22 mouse cellular contexts compared by ENCODE assay signal in the genomic region with DNA sequence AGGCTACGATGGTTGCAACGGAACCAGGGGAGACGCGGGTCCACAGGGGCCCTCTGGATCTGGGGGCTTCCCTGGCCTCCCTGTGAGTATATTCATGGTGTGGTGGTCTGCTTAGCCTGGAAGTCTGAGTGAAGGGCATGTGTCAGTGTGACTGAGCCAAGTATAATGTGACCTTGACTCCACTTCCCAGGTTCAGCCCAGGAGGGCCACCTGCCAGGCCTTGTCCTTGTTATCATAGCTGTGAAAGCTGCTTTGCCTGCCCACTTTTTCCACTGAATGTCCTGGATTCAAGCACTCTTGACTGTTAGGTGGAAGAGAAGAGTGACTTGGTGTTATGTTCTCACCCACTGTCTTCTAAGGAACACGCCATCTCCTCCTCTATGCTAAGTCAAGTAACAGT.
A peak's percentile ranks its signal among the peaks of the same experiment; 100 is the strongest.
DNase-seq lines count a peak whose midpoint lies in the region; ATAC-seq and TF ChIP-seq lines count a peak whose summit lies in the region.
"Had no signal": no experiment of that assay in that cellular context is flagged by ENCODE, and none has a peak within 500 bp of the region (broad histone marks: within the 10 kb centered on the region; RNA-seq: fewer than 3 reads in every experiment).

No protein-coding gene starts in this region.

- ATAC-seq in heart, embryonic 11.5 days (replicated peaks; ENCODE audit: insufficient number of reproducible peaks, low FRiP score, low TSS enrichment), result no peak
- no peak for ATAC-seq in kidney, embryonic 16.5 days (ENCODE audit: low FRiP score, low TSS enrichment)
- no peak for ATAC-seq in lung, postnatal 0 days
- ATAC-seq in stomach, postnatal 0 days (ENCODE audit: low FRiP score, low TSS enrichment), result no peak
- ATAC-seq: activated CD4-positive, CD25-positive, alpha-beta regulatory T cell, adult 4 months; forebrain, embryonic 16.5 days; hindbrain, embryonic 16.5 days; liver, postnatal 0 days had no signal

- no peak for TF ChIP-seq CTCF in lung, postnatal 0 days (IDR thresholded peaks at IDR 0.05)
- no peak for TF ChIP-seq CTCF in lung, adult 2 months (IDR thresholded peaks at IDR 0.05; ENCODE audit: insufficient read depth, low read length)
- TF ChIP-seq CTCF in stomach, postnatal 0 days (IDR thresholded peaks at IDR 0.05; ENCODE audit: low read depth), result no peak

- TF ChIP-seq POLR2A in lung, adult 2 months (IDR thresholded peaks at IDR 0.05; ENCODE audit: borderline replicate concordance, extremely low read depth, low read depth, low read length), result no peak

- H3K4me1 ChIP-seq in heart, embryonic 11.5 days (ENCODE audit: control insufficient read depth, insufficient read depth, low read length), result peaks cover 21% of the 10 kb centered on the region
- peaks cover 37% of the 10 kb centered on the region for H3K4me1 ChIP-seq in kidney, embryonic 16.5 days (ENCODE audit: insufficient read depth, low read length)
- H3K4me1 ChIP-seq in lung, postnatal 0 days (ENCODE audit: insufficient read depth, low read depth, low read length), result peaks cover 9% of the 10 kb centered on the region; the same call in 1 of the 2 replicates
- peaks cover 17% of the 10 kb centered on the region for H3K4me1 ChIP-seq in lung, adult 2 months (ENCODE audit: control insufficient read depth, insufficient read depth, low read length)
- H3K4me1 ChIP-seq in stomach, postnatal 0 days (replicated peaks; ENCODE audit: control insufficient read depth, insufficient read depth), result no peaks in the 10 kb centered on the region; the same call in 1 of the 2 replicates

- no peak overlapping the region for H3K9ac ChIP-seq in heart, embryonic 11.5 days (ENCODE audit: low read depth, low read length)
- H3K9ac ChIP-seq in kidney, embryonic 16.5 days (replicated peaks; ENCODE audit: low read length), result no peak overlapping the region
- no peak overlapping the region for H3K9ac ChIP-seq in lung, postnatal 0 days (replicated peaks; ENCODE audit: low read depth)
- H3K9ac ChIP-seq in stomach, postnatal 0 days (ENCODE audit: low read length), result no peak overlapping the region
- H3K9ac ChIP-seq: embryonic facial prominence, embryonic 13.5 days; liver, postnatal 0 days had no signal

- peak; percentile 93 for DNase-seq in heart, adult 11 months
- no peak for DNase-seq in kidney, adult 8-10 months
- no peak for DNase-seq in lung, postnatal 0 days (ENCODE audit: low spot score)
- no peak for DNase-seq in lung, adult 2 months
- no peak for DNase-seq in stomach, postnatal 0 days (ENCODE audit: low spot score)
- no peak for DNase-seq in liver
- DNase-seq: adrenal gland, postnatal 14 days; cerebellum, adult 11 months; cerebellum, postnatal 10 days; gastrocnemius, postnatal 25 days; liver, postnatal 0 days; midbrain, embryonic 14.5 days; thymus, adult 18-20 months had no signal

- peaks cover 6% of the 10 kb centered on the region for H3K36me3 ChIP-seq in heart, embryonic 11.5 days (ENCODE audit: control insufficient read depth, insufficient read depth, low read length)
- peaks cover 34% of the 10 kb centered on the region for H3K36me3 ChIP-seq in kidney, embryonic 16.5 days (ENCODE audit: insufficient read depth, low read length)
- H3K36me3 ChIP-seq in lung, postnatal 0 days (ENCODE audit: insufficient read depth, low read length), result peaks cover 34% of the 10 kb centered on the region
- peaks cover 4% of the 10 kb centered on the region; the same call in 1 of the 2 replicates for H3K36me3 ChIP-seq in stomach, postnatal 0 days (ENCODE audit: control insufficient read depth, insufficient read depth, low read length)
- H3K36me3 ChIP-seq: G1E had no signal

- 88% methylated on average over 5 of the region's 5 CpGs for WGBS in heart, embryonic 11.5 days (ENCODE audit: insufficient replicate concordance)
- 90% methylated on average over 5 of the region's 5 CpGs for WGBS in kidney, embryonic 16.5 days
- WGBS in lung, postnatal 0 days, result 86% methylated on average over 5 of the region's 5 CpGs
- WGBS in lung, adult 2 months, result 94% methylated on average over 5 of the region's 5 CpGs
- 96% methylated on average over 5 of the region's 5 CpGs for WGBS in stomach, postnatal 0 days

- H3K9me3 ChIP-seq in heart, embryonic 11.5 days (replicated peaks; ENCODE audit: control insufficient read depth, low read length), result no peaks in the 10 kb centered on the region
- H3K9me3 ChIP-seq in kidney, embryonic 16.5 days (ENCODE audit: low read length), result no peaks in the 10 kb centered on the region
- H3K9me3 ChIP-seq in lung, postnatal 0 days (ENCODE audit: low read length), result no peaks in the 10 kb centered on the region
- H3K9me3 ChIP-seq in stomach, postnatal 0 days (ENCODE audit: control insufficient read depth, low read length), result no peaks in the 10 kb centered on the region
- H3K9me3 ChIP-seq: embryonic facial prominence, embryonic 13.5 days; G1E had no signal

- no peak overlapping the region for H3K27ac ChIP-seq in heart, embryonic 11.5 days (ENCODE audit: low read depth, low read length)
- peak overlapping the region; percentile 85 for H3K27ac ChIP-seq in kidney, embryonic 16.5 days (ENCODE audit: low read length)
- H3K27ac ChIP-seq in lung, postnatal 0 days (ENCODE audit: low read length), result peak overlapping the region; percentile 69; the same call in 1 of the 2 replicates
- H3K27ac ChIP-seq in stomach, postnatal 0 days (replicated peaks), result peak overlapping the region; percentile 79
- H3K27ac ChIP-seq: layer of hippocampus, adult 2 months had no signal

- no peak overlapping the region for H3K4me3 ChIP-seq in heart, embryonic 11.5 days (ENCODE audit: low read depth, low read length)
- no peak overlapping the region for H3K4me3 ChIP-seq in kidney, embryonic 16.5 days (ENCODE audit: low read length)
- no peak overlapping the region for H3K4me3 ChIP-seq in lung, postnatal 0 days (ENCODE audit: low read depth, low read length)
- H3K4me3 ChIP-seq in lung, adult 2 months (replicated peaks; ENCODE audit: extremely low read depth, low read depth, low read length), result no peak overlapping the region
- H3K4me3 ChIP-seq in stomach, postnatal 0 days (ENCODE audit: low read depth, low read length), result no peak overlapping the region
- H3K4me3 ChIP-seq: embryonic facial prominence, embryonic 13.5 days; layer of hippocampus, adult 2 months; myocyte had no signal

- TF ChIP-seq EP300 in lung, postnatal 0 days (IDR thresholded peaks at IDR 0.05), result no peak
- TF ChIP-seq EP300 in stomach, postnatal 0 days (optimal IDR thresholded peaks at IDR 0.05), result no peak

- no peak overlapping the region for H3K4me2 ChIP-seq in heart, embryonic 11.5 days
- H3K4me2 ChIP-seq in kidney, embryonic 16.5 days (replicated peaks; ENCODE audit: low read depth, low read length), result no peak overlapping the region
- no peak overlapping the region for H3K4me2 ChIP-seq in lung, postnatal 0 days (replicated peaks; ENCODE audit: low read depth, low read length)
- no peak overlapping the region for H3K4me2 ChIP-seq in stomach, postnatal 0 days (replicated peaks; ENCODE audit: low read depth)
- H3K4me2 ChIP-seq: embryonic facial prominence, embryonic 13.5 days had no signal

- no peaks in the 10 kb centered on the region for H3K27me3 ChIP-seq in heart, embryonic 11.5 days (ENCODE audit: control insufficient read depth, insufficient read depth, low read length)
- H3K27me3 ChIP-seq in kidney, embryonic 16.5 days (ENCODE audit: insufficient read depth, low read length), result no peaks in the 10 kb centered on the region
- H3K27me3 ChIP-seq in lung, postnatal 0 days (replicated peaks; ENCODE audit: insufficient read depth, low read length), result no peaks in the 10 kb centered on the region
- no peaks in the 10 kb centered on the region for H3K27me3 ChIP-seq in stomach, postnatal 0 days (ENCODE audit: control insufficient read depth, insufficient read depth, low read length)
- H3K27me3 ChIP-seq: embryonic facial prominence, embryonic 13.5 days had no signal
